Mouse (Mus musculus): Measurements from ENCODE around the gene Bach2. TPM values are rescaled to one million over a fixed set of nuclear protein-coding genes. Genes with fewer than 3 reads are reported as not detected.

Gene Bach2
- polyA plus RNA-seq, 1 experiment from 2014 or later, result 27.7 TPM

GRCm38 (mm10) chr4:32432271-32432781 lies 193.7 kb downstream of the Bach2 start:
- Histone ChIP-seq H3K4me1 (peaks cover 65% of the 10 kb centered on the region), H3K27ac (peak overlapping the region; percentile 42), H3K27me3 (no peaks in the 10 kb centered on the region), H3K4me2 (no peak overlapping the region), H3K4me3 (replicated peaks) (no peak overlapping the region), H3K9ac (no peak overlapping the region), H3K9me3 (no peaks in the 10 kb centered on the region), H3K36me3 (replicated peaks) (no peaks in the 10 kb centered on the region)
- ATAC-seq (ENCODE audit: low FRiP score), result peak; percentile 8; the same call in 1 of the 2 replicates
- WGBS, result 41% methylated on average over 10 of the region's 10 CpGs

GRCm38 (mm10) chr4:32432945-32433344 lies 194.3 kb downstream of the Bach2 start:
- H3K27me3 ChIP-seq, result no peaks in the 10 kb centered on the region
- no peak overlapping the region for H3K4me3 ChIP-seq (replicated peaks)
- WGBS, result 22% methylated on average over 6 of the region's 6 CpGs
- H3K9me3 ChIP-seq, result no peaks in the 10 kb centered on the region
- no peak overlapping the region; the same call in 1 of the 2 replicates for H3K9ac ChIP-seq
- no peak overlapping the region for H3K4me2 ChIP-seq
- peaks cover 62% of the 10 kb centered on the region for H3K4me1 ChIP-seq
- H3K27ac ChIP-seq, result peak overlapping the region; percentile 53; the same call in 1 of the 2 replicates
- ATAC-seq (ENCODE audit: low FRiP score), result no peak
- H3K36me3 ChIP-seq (replicated peaks), result no peaks in the 10 kb centered on the region

- Histone ChIP-seq H3K36me3 (replicated peaks) (no peaks in the 10 kb centered on the region), H3K9me3 (no peaks in the 10 kb centered on the region), H3K4me2 (no peak overlapping the region), H3K27me3 (no peaks in the 10 kb centered on the region), H3K4me1 (peaks cover 50% of the 10 kb centered on the region), H3K4me3 (replicated peaks) (no peak overlapping the region), H3K27ac (no peak overlapping the region), H3K9ac (no peak overlapping the region)
- ATAC-seq (ENCODE audit: low FRiP score), result no peak
- 80% methylated on average over 1 of the region's 1 CpGs for WGBS
These were observed 196.0 kb downstream of the Bach2 start for GRCm38 (mm10) chr4:32434612-32435011.

- no peak overlapping the region for H3K27ac ChIP-seq
- WGBS, result 89% methylated on average over 11 of the region's 11 CpGs
- H3K4me1 ChIP-seq, result peaks cover 6% of the 10 kb centered on the region; the same call in 1 of the 2 replicates
These were observed 201.6 kb downstream of the Bach2 start for GRCm38 (mm10) chr4:32439974-32440739.

GRCm38 (mm10) chr4:32440740-32441072 lies 202.1 kb downstream of the Bach2 start:
- Histone ChIP-seq H3K4me3 (replicated peaks) (no peak overlapping the region), H3K36me3 (replicated peaks) (no peaks in the 10 kb centered on the region), H3K27ac (0 out of 2 replicates have a peak overlapping the region, but pooled peaks have one; percentile 25), H3K27me3 (no peaks in the 10 kb centered on the region), H3K9me3 (no peaks in the 10 kb centered on the region), H3K4me2 (no peak overlapping the region), H3K9ac (no peak overlapping the region), H3K4me1 (peaks cover 4% of the 10 kb centered on the region; the same call in 1 of the 2 replicates)
- ATAC-seq (ENCODE audit: low FRiP score), result peak; percentile 14; the same call in 1 of the 2 replicates
- WGBS, result 92% methylated on average over 6 of the region's 6 CpGs

More at GRCm38 (mm10) chr4:32439974-32440739, 201.6 kb downstream of the Bach2 start:
- no peaks in the 10 kb centered on the region for H3K36me3 ChIP-seq (replicated peaks)
- H3K4me2 ChIP-seq, result no peak overlapping the region
- no peaks in the 10 kb centered on the region for H3K9me3 ChIP-seq
- H3K9ac ChIP-seq, result no peak overlapping the region
- peak; percentile 45; the same call in 1 of the 2 replicates for ATAC-seq (ENCODE audit: low FRiP score)
- no peaks in the 10 kb centered on the region for H3K27me3 ChIP-seq
- no peak overlapping the region for H3K4me3 ChIP-seq (replicated peaks)

- Histone ChIP-seq H3K4me1 (no peaks in the 10 kb centered on the region), H3K4me2 (no peak overlapping the region), H3K4me3 (replicated peaks) (no peak overlapping the region), H3K9me3 (no peaks in the 10 kb centered on the region), H3K36me3 (replicated peaks) (no peaks in the 10 kb centered on the region), H3K27ac (no peak overlapping the region), H3K9ac (no peak overlapping the region), H3K27me3 (no peaks in the 10 kb centered on the region)
- WGBS, result 91% methylated on average over 1 of the region's 1 CpGs
- ATAC-seq (ENCODE audit: low FRiP score), result no peak
These were observed 206.1 kb downstream of the Bach2 start for GRCm38 (mm10) chr4:32444671-32445196.

- Histone ChIP-seq H3K4me1 (no peaks in the 10 kb centered on the region), H3K9ac (no peak overlapping the region), H3K9me3 (no peaks in the 10 kb centered on the region), H3K4me2 (no peak overlapping the region), H3K36me3 (replicated peaks) (no peaks in the 10 kb centered on the region), H3K27ac (no peak overlapping the region), H3K4me3 (replicated peaks) (no peak overlapping the region), H3K27me3 (no peaks in the 10 kb centered on the region)
- ATAC-seq (ENCODE audit: low FRiP score), result no peak
- 94% methylated on average over 3 of the region's 3 CpGs for WGBS
These were observed 209.2 kb downstream of the Bach2 start for GRCm38 (mm10) chr4:32447850-32448249.

GRCm38 (mm10) chr4:32461986-32462385 lies 223.4 kb downstream of the Bach2 start:
- Histone ChIP-seq H3K27me3 (no peaks in the 10 kb centered on the region), H3K36me3 (replicated peaks) (no peaks in the 10 kb centered on the region), H3K4me1 (no peaks in the 10 kb centered on the region), H3K9me3 (0 out of 2 replicates have a peak, but pooled peaks cover 3% of the 10 kb centered on the region), H3K4me3 (replicated peaks) (no peak overlapping the region), H3K4me2 (no peak overlapping the region), H3K9ac (no peak overlapping the region), H3K27ac (no peak overlapping the region)
- ATAC-seq (ENCODE audit: low FRiP score), result no peak
- 93% methylated on average over 7 of the region's 7 CpGs for WGBS

- H3K4me3 ChIP-seq (replicated peaks), result no peak overlapping the region
- WGBS, result 85% methylated on average over 6 of the region's 6 CpGs
- no peak overlapping the region for H3K27ac ChIP-seq
- H3K36me3 ChIP-seq (replicated peaks), result no peaks in the 10 kb centered on the region
- no peaks in the 10 kb centered on the region for H3K4me1 ChIP-seq
- H3K4me2 ChIP-seq, result no peak overlapping the region
- H3K9me3 ChIP-seq, result 0 out of 2 replicates have a peak, but pooled peaks cover 3% of the 10 kb centered on the region
- H3K27me3 ChIP-seq, result no peaks in the 10 kb centered on the region
- ATAC-seq (ENCODE audit: low FRiP score), result no peak
- no peak overlapping the region for H3K9ac ChIP-seq
These were observed 224.5 kb downstream of the Bach2 start for GRCm38 (mm10) chr4:32463065-32463464.

GRCm38 (mm10) chr4:32464540-32464939 lies 225.9 kb downstream of the Bach2 start:
- 0 out of 2 replicates have a peak, but pooled peaks cover 2% of the 10 kb centered on the region for H3K36me3 ChIP-seq (replicated peaks)
- H3K4me2 ChIP-seq, result no peak overlapping the region
- H3K27ac ChIP-seq, result no peak overlapping the region
- peaks cover 2% of the 10 kb centered on the region; the same call in 1 of the 2 replicates for H3K9me3 ChIP-seq
- H3K4me1 ChIP-seq, result no peaks in the 10 kb centered on the region
- H3K4me3 ChIP-seq (replicated peaks), result no peak overlapping the region
- H3K27me3 ChIP-seq, result no peaks in the 10 kb centered on the region
- WGBS, result 86% methylated on average over 6 of the region's 6 CpGs
- no peak overlapping the region for H3K9ac ChIP-seq
- no peak for ATAC-seq (ENCODE audit: low FRiP score)

GRCm38 (mm10) chr4:32466031-32466430 lies 227.4 kb downstream of the Bach2 start:
- 90% methylated on average over 8 of the region's 8 CpGs for WGBS
- no peak overlapping the region for H3K27ac ChIP-seq
- no peaks in the 10 kb centered on the region for H3K4me1 ChIP-seq
- H3K4me3 ChIP-seq (replicated peaks), result no peak overlapping the region
- H3K27me3 ChIP-seq, result no peaks in the 10 kb centered on the region
- no peak overlapping the region for H3K9ac ChIP-seq
- no peak overlapping the region for H3K4me2 ChIP-seq
- H3K36me3 ChIP-seq (replicated peaks), result 0 out of 2 replicates have a peak, but pooled peaks cover 5% of the 10 kb centered on the region
- peaks cover 4% of the 10 kb centered on the region; the same call in 1 of the 2 replicates for H3K9me3 ChIP-seq
- ATAC-seq (ENCODE audit: low FRiP score), result no peak

- Histone ChIP-seq H3K4me3 (replicated peaks) (no peak overlapping the region), H3K27ac (peak overlapping the region; percentile 19), H3K4me1 (peaks cover 60% of the 10 kb centered on the region), H3K9me3 (no peaks in the 10 kb centered on the region), H3K27me3 (no peaks in the 10 kb centered on the region), H3K4me2 (0 out of 2 replicates have a peak overlapping the region, but pooled peaks have one; percentile 2), H3K9ac (no peak overlapping the region), H3K36me3 (replicated peaks) (no peaks in the 10 kb centered on the region)
- WGBS, result 28% methylated on average over 6 of the region's 6 CpGs
- no peak for ATAC-seq (ENCODE audit: low FRiP score)
These were observed 239.5 kb downstream of the Bach2 start for GRCm38 (mm10) chr4:32477977-32478660.

Measured in forebrain, embryonic 12.5 days (tissue).